Mouse (Mus musculus) liver, postnatal 0 days (tissue): ENCODE results near the gene Kcnk13.

ENCODE experiments used
- CTCF ChIP-seq: sonication (generic); IDR thresholded peaks from 2 replicates; pipeline ENCODE4 v1.5.1; 2016; ENCODE audit warnings: antibody characterized with exemption, low read depth
- EP300 ChIP-seq: IDR thresholded peaks from 2 replicates; pipeline ENCODE4 v1.6.1; 2016; ENCODE audit warnings: antibody characterized with exemption, low read depth, mild to moderate bottlenecking

GRCm38 (mm10) chr12:99972825-99973224, 8.5 kb downstream of the Kcnk13 start:
- TF ChIP-seq EP300 (no peak), CTCF (peak; percentile 17)
